Mouse (Mus musculus): Measurements from ENCODE around the gene Prr14. TPM values are rescaled to one million over a fixed set of nuclear protein-coding genes. Genes with fewer than 3 reads are reported as not detected.
A peak's percentile ranks its signal among the peaks of the same experiment; 100 is the strongest.
"Not testable (repeated sequence)": the region's sequence is repeated elsewhere in the genome, so short reads cannot be mapped to it uniquely, and the experiment has no call there.

Prr14 gene
- polyA plus RNA-seq, 1 experiment = 73.5 TPM

DNA sequence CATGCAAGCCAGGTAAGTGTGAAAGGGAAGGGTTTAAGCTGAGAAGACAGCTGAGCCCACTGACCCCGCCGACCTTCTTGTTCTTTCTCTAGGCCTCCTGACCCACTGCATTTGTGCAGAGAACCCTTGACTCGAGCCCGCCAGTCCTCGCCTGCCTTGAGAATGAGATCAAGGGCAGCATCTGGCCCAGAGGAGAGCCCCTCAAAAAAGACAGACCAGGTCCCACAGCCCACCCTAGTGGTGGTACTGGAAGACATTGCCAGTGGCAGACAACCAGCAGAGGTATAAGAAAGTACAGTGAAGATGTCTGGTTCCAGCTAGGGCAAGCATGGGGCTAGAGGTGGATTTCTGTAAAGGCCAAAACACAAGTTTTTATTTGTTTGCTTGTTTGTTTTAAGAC, 14.3 kb downstream of the Prr14 start:
- DNase-seq (ENCODE audit: low read depth) = peak; percentile 30

DNA sequence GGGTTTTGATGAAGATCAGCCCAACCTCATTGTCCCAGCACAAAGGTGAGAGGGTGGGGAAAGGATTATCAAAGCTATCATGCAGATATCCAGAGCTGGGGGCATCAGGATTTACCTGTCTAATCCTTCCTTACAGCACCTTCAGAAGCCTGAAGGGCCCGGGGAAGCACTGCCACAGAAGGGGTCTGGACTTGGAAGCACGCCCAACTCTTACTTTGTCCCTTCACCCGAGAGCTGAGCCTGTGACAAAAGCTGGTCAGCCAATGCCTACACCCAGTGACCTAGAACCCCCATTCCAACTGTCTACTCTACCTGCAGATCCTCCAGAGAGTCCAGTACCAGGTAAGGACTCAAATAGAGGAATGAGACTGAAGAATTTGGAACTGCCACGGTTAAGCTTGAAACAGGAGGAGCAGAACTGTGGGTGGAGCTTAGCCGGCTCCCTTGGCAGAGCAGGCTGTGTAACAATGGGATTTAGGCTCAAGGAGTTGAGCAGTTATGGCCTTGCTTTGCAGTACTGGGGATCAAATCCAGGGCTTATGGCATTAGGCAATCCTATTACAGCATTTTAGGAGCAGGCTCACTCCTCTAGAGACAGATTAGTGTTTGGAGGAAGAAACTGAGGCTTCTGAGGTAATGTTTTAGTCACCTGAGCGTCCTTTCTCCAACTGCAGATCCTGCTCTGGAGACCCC, 15.1 kb downstream of the Prr14 start:
- TF ChIP-seq POLR2A (IDR thresholded peaks at IDR 0.05; ENCODE audit: borderline replicate concordance, extremely low read depth, insufficient read depth, insufficient read length, poor library complexity, severe bottlenecking) = no peak
- TF ChIP-seq CTCF (IDR thresholded peaks at IDR 0.05; ENCODE audit: borderline replicate concordance, extremely low read depth, insufficient read depth, insufficient read length) = no peak
- DNase-seq (ENCODE audit: low read depth) = no peak

More for the DNA sequence above, 14.3 kb downstream of the Prr14 start:
- TF ChIP-seq CTCF (IDR thresholded peaks at IDR 0.05; ENCODE audit: borderline replicate concordance, extremely low read depth, insufficient read depth, insufficient read length) (peak; percentile 29; the same call in 1 of the 2 replicates), POLR2A (IDR thresholded peaks at IDR 0.05; ENCODE audit: borderline replicate concordance, extremely low read depth, insufficient read depth, insufficient read length, poor library complexity, severe bottlenecking) (no peak)

DNA sequence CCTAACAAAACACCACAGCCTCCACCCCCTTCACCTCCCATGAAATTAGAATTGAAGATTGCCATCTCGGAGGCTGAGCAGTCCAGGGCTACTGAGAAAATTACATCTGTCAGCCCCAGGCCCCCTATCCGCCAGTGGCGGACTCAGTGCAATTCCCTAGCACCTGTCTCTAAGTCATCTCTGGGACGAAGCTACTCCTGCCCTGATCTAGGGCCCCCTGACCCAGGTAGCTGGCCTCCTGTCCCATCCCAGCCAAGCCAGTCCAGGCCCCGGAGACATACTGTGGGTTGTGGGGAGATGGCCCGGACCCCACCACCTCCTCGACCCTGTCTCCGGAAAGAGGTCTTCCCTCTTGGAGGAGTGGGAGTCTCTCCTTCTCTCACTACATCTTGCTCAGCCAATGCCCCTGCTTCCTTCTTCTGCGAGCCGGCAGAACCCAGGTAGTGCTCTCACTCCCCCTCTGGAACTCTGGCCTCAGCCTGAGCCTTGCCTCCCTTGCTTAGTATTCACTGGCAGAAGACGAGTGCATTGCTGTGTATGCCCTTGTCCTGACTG, 15.9 kb downstream of the Prr14 start:
- no peak for TF ChIP-seq CTCF (IDR thresholded peaks at IDR 0.05; ENCODE audit: borderline replicate concordance, extremely low read depth, insufficient read depth, insufficient read length)
- no peak for TF ChIP-seq POLR2A (IDR thresholded peaks at IDR 0.05; ENCODE audit: borderline replicate concordance, extremely low read depth, insufficient read depth, insufficient read length, poor library complexity, severe bottlenecking)
- no peak for DNase-seq (ENCODE audit: low read depth)

DNA sequence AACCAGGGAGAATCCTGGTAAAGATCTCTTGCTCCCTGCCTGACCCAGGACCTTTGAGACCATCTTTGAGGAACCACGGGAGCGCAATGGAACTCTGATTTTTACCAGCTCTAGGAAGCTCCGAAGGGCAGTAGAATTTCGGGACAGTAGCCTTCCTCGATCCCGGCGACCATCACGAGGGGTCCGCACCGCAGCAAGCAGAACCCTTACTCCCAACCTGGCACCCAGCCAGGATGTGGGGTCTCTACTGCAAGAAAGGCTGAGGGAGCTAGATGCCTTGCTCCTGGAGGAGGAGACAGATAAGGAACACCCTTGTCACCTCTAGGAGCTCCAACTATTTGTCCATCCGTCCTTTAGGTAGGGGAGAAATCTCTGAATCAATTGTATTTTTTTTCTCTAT, 16.9 kb downstream of the Prr14 start:
- DNase-seq (ENCODE audit: low read depth) = no peak
- TF ChIP-seq POLR2A (IDR thresholded peaks at IDR 0.05; ENCODE audit: borderline replicate concordance, extremely low read depth, insufficient read depth, insufficient read length, poor library complexity, severe bottlenecking) (no peak), CTCF (IDR thresholded peaks at IDR 0.05; ENCODE audit: borderline replicate concordance, extremely low read depth, insufficient read depth, insufficient read length) (no peak)

DNA sequence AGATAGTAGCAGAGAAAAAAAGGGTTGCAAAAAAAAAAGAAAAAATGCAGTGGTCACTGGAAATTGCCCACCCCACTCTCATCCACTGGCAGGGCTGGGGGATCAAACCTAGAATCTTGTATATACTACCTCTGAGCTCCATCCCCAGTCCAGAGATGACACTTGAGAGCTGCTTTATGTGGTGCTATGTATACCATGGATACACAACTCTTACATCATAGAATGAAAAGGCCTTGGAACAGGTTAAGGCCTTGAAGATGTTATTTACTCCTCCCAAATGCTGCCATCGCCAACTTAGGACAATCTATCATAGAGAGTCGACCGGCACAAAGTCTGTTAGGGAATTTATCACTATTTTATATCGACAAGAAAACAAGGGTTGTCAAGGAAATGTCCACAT, 17.4 kb downstream of the Prr14 start:
- TF ChIP-seq POLR2A (IDR thresholded peaks at IDR 0.05; ENCODE audit: borderline replicate concordance, extremely low read depth, insufficient read depth, insufficient read length, poor library complexity, severe bottlenecking) = no peak
- TF ChIP-seq CTCF (IDR thresholded peaks at IDR 0.05; ENCODE audit: borderline replicate concordance, extremely low read depth, insufficient read depth, insufficient read length) = no peak
- DNase-seq (ENCODE audit: low read depth) = no peak

DNA sequence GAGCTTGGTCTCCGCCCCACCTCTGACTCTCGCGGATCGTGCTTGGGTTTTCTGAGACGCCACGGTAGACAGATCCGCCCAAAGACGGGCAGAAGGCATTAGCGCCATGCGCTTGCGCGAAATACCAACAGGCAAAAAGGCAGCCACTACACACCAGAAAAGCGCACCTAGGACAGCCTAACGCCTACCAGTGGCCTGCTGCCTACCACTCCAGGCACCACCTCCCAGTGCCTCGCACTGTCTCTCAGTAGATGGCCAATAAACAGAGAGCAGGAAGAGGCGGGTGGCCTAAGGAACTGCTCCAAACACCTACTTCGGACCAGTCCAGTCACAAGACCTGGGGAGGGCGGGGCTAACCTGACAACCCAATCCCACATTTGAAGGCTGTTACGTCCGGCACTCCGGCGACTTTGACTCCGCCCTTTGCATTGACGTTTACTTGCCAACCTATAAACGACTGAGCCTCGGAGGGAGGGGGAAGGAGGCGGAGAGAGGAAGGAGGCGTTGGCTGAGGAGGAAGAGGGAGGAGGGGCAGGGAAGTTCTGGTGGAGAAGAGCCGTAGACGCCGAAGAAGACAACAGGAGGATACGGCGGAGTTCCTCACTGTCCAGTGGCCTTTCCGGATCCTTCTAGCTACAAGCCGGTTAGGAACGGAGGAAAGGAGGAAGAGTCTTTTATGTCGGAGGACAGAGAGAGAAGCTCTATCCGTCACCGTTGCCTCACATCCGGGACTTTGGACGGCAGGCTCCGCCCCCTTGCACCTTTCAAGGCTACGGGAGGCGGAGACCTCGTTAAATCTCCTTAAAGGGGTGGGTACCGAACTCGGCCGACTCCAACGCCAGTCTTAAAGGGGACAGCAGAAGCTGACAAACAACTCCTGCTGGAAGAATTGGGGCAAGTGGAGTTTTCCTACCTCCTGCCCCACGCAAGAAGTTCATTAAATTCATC, 18.6 kb downstream of the Prr14 start:
- TF ChIP-seq POLR2A (IDR thresholded peaks at IDR 0.05; ENCODE audit: borderline replicate concordance, extremely low read depth, insufficient read depth, insufficient read length, poor library complexity, severe bottlenecking) (peak; percentile 43; the same call in 1 of the 2 replicates), CTCF (IDR thresholded peaks at IDR 0.05; ENCODE audit: borderline replicate concordance, extremely low read depth, insufficient read depth, insufficient read length) (no peak)
- DNase-seq (ENCODE audit: low read depth) = peak; percentile 100

DNA sequence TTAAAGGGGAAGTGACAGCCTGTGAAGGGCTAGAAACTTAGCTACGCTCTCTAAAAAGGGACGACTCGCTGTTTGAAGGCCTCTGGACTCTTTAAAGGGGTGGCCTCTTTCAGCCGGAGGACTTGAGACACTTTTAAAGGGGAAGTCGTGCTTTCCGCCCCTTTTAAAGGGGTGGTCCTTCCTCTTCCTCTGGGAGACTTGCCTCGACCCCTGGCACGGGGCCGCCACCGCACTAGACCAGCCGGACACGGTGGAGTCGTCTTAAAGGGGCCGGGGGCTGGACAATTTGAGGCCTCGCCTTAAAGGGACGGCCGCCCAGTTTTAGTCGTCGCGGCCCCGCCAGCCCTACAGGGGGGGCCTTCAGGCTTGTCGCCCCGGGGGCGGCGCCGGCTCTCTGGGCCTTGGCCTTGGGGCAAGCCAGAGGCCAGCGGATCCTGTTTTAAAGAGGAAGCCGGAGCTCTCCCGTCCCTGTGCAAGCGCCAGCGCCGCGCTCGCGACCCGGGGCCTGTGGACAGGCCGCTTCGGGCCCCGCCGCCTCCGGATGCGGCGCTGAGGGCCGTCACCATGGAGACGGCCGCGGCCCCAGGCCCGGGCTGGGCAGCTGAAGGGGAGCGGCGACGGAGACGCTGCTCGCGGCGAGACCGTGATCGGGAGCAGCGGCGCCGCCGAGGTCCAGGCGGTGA, 19.4 kb downstream of the Prr14 start, which contains the start of gene Fbrs:
Gene Fbrs (plus strand): TSS at position 565 of the 683 bp plus-strand sequence.
- TF ChIP-seq CTCF (IDR thresholded peaks at IDR 0.05; ENCODE audit: borderline replicate concordance, extremely low read depth, insufficient read depth, insufficient read length) (no peak), POLR2A (IDR thresholded peaks at IDR 0.05; ENCODE audit: borderline replicate concordance, extremely low read depth, insufficient read depth, insufficient read length, poor library complexity, severe bottlenecking) (peak; percentile 6; the same call in 1 of the 2 replicates)
- peak; percentile 99 for DNase-seq (ENCODE audit: low read depth)

DNA sequence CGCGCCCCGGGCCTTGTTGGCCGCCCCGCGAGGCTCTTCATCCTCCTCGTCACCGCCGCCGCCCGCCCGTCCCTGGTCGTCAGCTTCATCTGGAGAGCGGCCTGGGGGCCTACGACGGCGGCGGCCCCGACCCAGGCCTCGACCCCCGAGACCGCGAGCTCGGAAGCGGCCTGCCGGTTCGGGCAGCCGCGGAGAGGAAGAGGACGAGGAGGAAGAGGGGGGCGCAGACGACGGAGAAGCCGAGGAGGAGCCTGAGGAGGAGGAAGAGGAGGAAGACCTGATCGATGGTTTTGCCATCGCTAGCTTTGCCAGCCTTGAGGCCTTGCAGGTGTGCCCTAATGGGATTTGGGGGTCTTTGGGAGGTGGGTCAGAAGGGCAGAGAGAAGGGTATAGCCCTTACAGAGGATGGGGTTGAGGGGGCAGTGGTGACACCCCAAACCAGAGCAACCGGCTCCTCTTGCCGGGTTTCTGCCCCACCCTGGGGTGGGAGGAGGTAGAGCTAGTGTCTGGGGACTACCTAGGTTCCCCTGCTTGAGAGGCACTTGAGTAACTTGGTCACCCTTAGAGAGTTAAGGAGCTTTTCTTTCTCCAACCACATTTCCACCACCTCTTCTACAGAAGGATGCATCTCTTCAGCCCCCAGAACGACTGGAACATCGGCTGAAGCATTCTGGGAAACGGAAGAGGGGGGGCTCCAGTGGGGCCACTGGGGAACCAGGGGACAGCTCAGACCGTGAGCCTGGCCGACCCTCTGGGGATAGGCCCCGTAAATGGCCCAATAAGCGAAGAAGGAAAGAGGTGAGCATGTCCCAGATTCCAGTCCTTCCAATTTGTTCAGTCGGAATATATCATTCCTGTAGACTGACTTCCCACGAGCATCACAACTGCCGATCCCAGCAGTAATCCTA, 20.2 kb downstream of the Prr14 start:
- TF ChIP-seq POLR2A (IDR thresholded peaks at IDR 0.05; ENCODE audit: borderline replicate concordance, extremely low read depth, insufficient read depth, insufficient read length, poor library complexity, severe bottlenecking) (no peak), CTCF (IDR thresholded peaks at IDR 0.05; ENCODE audit: borderline replicate concordance, extremely low read depth, insufficient read depth, insufficient read length) (no peak)
- no peak for DNase-seq (ENCODE audit: low read depth)

DNA sequence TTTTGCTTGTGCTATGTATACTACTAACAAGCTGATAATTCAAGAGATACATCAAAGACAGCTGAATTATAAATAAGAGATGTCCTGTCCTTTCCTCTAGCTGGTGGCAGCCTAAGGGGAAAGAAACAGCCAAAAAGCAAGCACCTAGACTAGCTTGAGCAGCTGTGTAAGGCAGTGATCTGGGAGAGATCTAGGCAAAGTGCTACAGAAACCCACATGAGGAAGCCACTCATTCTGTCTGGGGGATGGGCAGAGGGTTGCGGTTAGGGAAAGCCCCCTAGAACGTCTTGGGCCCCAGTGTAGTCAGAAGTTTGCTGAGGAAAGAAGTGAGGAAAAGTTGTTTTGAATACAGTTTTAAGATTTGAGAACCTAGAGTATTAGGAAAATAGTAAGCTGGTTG, 20.9 kb downstream of the Prr14 start:
- DNase-seq (ENCODE audit: low read depth) = no peak
- no peak for TF ChIP-seq POLR2A (IDR thresholded peaks at IDR 0.05; ENCODE audit: borderline replicate concordance, extremely low read depth, insufficient read depth, insufficient read length, poor library complexity, severe bottlenecking)
- no peak for TF ChIP-seq CTCF (IDR thresholded peaks at IDR 0.05; ENCODE audit: borderline replicate concordance, extremely low read depth, insufficient read depth, insufficient read length)

DNA sequence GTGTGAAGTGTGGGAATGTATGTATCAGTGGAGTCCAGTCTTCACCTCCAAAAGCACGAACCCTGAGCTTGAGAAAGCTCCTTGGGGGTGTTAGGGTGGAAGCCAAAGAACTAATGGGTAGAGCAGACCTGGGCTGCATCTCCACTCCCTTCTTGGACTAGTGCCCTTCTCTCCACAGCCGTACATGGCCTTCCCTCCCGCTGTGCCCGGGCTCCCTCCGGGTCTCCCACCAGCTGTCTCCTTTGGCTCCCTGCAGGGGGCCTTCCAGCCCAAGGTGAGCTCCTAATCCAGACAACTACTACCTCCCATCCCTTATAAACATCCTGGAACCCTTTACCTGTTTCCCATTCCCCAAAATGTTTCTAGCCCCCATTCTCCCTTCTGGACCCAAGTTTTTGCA, 26.0 kb downstream of the Prr14 start:
- no peak for TF ChIP-seq CTCF (IDR thresholded peaks at IDR 0.05; ENCODE audit: borderline replicate concordance, extremely low read depth, insufficient read depth, insufficient read length)
- TF ChIP-seq POLR2A (IDR thresholded peaks at IDR 0.05; ENCODE audit: borderline replicate concordance, extremely low read depth, insufficient read depth, insufficient read length, poor library complexity, severe bottlenecking) = no peak
- no peak for DNase-seq (ENCODE audit: low read depth)

DNA sequence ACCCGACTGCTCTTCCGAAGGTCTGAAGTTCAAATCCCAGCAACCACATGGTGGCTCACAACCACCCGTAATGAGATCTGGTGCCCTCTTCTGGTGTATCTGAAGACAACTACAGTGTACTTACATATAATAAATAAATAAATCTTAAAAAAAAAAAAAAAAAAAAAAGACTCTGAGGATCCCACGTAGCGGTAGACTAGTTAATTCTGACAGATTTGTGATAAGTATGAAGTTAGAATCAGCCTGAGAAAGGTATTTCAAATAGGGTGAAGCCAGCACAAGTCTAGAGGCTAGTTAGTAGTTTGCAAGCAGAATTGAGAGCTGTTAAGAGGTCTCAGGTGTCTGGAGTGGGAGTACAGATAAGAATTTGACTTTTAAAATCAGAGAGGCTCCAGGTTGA, 29.0 kb downstream of the Prr14 start:
- not testable (repeated sequence) for DNase-seq (ENCODE audit: low read depth)

All from brain, embryonic 14.5 days (tissue).